Mouse (Mus musculus): Measurements from ENCODE around the gene Mfsd2b. TPM values are rescaled to one million over a fixed set of nuclear protein-coding genes. Genes with fewer than 3 reads are reported as not detected.

Mfsd2b gene
- polyA plus RNA-seq, 1 experiment from 2014 or later: 1.3 TPM

DNA sequence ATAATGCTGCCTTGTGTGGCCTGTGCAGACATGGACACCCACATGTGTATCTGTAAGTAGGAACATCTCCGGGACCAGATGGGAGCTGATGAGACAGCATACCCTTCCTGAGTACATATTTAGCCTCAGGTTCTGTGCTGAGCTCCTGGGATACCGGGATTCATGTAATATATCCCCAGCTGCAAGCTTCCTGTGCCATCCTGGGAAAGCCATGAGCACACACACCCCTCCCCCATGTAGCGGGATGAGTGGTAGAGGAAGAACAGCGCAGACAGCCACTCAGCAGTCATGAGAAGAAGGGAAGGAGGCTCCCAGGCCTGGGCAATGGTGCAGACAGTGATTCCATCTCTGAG is 9.8 kb downstream of the Mfsd2b start:
- 77% methylated on average over 4 of the region's 4 CpGs for whole genome bisulfite sequencing
- Histone ChIP-seq H3K9ac (ENCODE audit: low read depth, low read length) (no peak overlapping the region), H3K4me2 (replicated peaks; ENCODE audit: low read depth, low read length) (no peak overlapping the region), H3K4me3 (ENCODE audit: low read length) (no peak overlapping the region), H3K9me3 (ENCODE audit: control insufficient read depth, low read length) (peaks cover 3% of the 10 kb centered on the region; the same call in 1 of the 2 replicates), H3K4me1 (ENCODE audit: control insufficient read depth, insufficient read depth, low read length) (peaks cover 10% of the 10 kb centered on the region), H3K36me3 (ENCODE audit: control insufficient read depth, insufficient read depth, low read length) (no peaks in the 10 kb centered on the region), H3K27me3 (ENCODE audit: control insufficient read depth, insufficient read depth, low read length) (no peaks in the 10 kb centered on the region), H3K27ac (ENCODE audit: low read depth, low read length) (no peak overlapping the region; the same call in 1 of the 2 replicates)
- 0 out of 2 replicates have a peak, but pooled peaks have one; percentile 8 for ATAC-seq (ENCODE audit: low FRiP score, low TSS enrichment)

DNA sequence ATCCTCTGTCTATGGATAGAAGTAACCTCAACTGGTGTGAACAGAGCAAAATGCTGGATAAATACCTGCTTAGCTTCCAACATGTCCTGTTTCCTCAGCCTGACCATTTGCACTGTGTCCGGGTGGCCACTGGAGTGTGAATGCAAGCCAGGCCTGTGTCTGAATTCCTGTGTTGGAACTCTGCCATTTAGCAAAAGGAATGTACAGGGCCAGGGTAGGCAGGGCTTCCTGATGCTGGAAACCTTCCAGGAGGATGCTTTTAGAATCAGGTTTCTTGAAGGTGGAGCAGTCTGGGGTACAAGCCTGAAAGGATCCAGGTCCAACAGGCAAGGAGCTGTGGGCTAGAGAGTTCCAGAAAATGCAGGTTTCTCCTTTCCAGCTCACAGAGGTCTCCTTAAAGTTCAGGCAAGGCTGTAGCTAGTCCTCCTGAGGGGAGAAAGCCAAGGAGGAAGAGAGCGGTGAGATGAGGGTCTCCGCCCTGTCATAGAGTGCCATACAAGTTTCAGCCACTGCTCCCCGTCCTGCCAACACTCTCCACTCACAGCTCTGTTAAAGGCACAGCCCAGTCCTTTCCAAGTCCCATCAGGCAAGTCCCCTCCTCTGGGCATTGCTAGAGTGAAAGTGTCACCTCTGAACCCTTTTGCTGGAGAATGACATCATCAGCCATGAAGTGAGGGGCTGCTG is 10.4 kb downstream of the Mfsd2b start:
- no peak overlapping the region for H3K4me3 ChIP-seq (ENCODE audit: low read length)
- 51% methylated on average over 4 of the region's 4 CpGs for WGBS
- H3K4me2 ChIP-seq (replicated peaks; ENCODE audit: low read depth, low read length): no peak overlapping the region
- H3K9ac ChIP-seq (ENCODE audit: low read depth, low read length): no peak overlapping the region
- no peak overlapping the region; the same call in 1 of the 2 replicates for H3K27ac ChIP-seq (ENCODE audit: low read depth, low read length)
- H3K36me3 ChIP-seq (ENCODE audit: control insufficient read depth, insufficient read depth, low read length): no peaks in the 10 kb centered on the region
- peaks cover 10% of the 10 kb centered on the region for H3K4me1 ChIP-seq (ENCODE audit: control insufficient read depth, insufficient read depth, low read length)
- no peaks in the 10 kb centered on the region for H3K27me3 ChIP-seq (ENCODE audit: control insufficient read depth, insufficient read depth, low read length)
- peaks cover 3% of the 10 kb centered on the region; the same call in 1 of the 2 replicates for H3K9me3 ChIP-seq (ENCODE audit: control insufficient read depth, low read length)
- peak; percentile 65 for ATAC-seq (ENCODE audit: low FRiP score, low TSS enrichment)

DNA sequence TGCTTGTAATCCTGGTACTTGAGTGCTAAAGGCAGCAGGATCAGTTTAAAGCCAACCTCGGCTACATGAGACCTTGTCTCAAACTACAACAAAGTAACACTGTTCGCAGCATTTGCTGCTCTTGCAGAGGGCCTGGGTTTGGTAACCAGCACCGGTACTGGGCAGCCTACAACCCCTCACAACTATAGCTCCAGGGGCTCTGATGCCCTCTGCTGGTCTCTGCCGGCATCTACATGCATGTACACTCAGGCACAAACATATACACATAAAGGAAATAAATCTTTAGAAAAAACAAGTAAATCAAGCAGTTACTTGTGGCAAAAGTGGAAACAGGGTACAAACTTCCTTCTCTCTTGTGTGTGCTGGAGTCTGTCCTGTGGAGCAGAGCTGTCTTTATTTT is 11.5 kb downstream of the Mfsd2b start:
- no peak overlapping the region for H3K27ac ChIP-seq (ENCODE audit: low read depth, low read length)
- no peaks in the 10 kb centered on the region for H3K27me3 ChIP-seq (ENCODE audit: control insufficient read depth, insufficient read depth, low read length)
- H3K9me3 ChIP-seq (ENCODE audit: control insufficient read depth, low read length): peaks cover 3% of the 10 kb centered on the region; the same call in 1 of the 2 replicates
- H3K4me2 ChIP-seq (replicated peaks; ENCODE audit: low read depth, low read length): no peak overlapping the region
- H3K4me1 ChIP-seq (ENCODE audit: control insufficient read depth, insufficient read depth, low read length): peaks cover 10% of the 10 kb centered on the region; the same call in 1 of the 2 replicates
- H3K36me3 ChIP-seq (ENCODE audit: control insufficient read depth, insufficient read depth, low read length): no peaks in the 10 kb centered on the region
- H3K9ac ChIP-seq (ENCODE audit: low read depth, low read length): no peak overlapping the region
- WGBS: 88% methylated on average over 4 of the region's 4 CpGs
- H3K4me3 ChIP-seq (ENCODE audit: low read length): no peak overlapping the region
- no peak for ATAC-seq (ENCODE audit: low FRiP score, low TSS enrichment)

DNA sequence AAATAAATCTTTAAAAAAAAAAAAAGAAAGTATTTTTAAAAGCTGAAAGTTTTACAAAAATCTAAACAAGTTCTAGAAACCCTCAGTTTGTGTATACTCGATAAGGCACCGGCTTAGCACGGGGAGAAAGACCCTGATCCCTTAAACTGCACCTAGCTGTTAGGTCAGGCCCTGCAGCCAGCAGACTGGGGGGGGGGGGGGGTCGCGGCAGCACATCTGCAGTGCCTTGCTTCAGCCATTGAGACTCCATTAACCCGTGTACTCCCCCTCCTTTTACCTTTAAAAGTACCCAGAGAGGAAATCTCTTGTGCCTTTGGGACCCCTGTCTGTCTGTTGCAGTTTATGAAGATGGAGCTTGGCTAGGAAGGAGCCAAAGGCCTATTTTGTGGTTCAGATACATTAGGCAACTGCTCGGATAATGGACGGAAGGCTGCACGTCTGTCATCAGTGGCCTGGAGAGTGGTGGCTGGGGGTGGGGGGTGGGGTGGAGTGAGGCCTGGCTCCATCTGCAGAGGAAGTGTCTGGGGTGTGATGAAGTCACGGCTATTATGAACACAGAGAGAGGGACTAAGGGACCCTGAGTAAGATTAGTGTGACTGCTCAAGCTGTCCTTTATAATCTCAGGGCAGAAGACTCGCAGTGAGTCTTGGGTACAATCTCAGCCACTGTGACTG is 14.8 kb downstream of the Mfsd2b start:
- no peak for ATAC-seq (ENCODE audit: low FRiP score, low TSS enrichment)
- 49% methylated on average over 11 of the region's 11 CpGs for WGBS
- no peak overlapping the region for H3K27ac ChIP-seq (ENCODE audit: low read depth, low read length)

DNA sequence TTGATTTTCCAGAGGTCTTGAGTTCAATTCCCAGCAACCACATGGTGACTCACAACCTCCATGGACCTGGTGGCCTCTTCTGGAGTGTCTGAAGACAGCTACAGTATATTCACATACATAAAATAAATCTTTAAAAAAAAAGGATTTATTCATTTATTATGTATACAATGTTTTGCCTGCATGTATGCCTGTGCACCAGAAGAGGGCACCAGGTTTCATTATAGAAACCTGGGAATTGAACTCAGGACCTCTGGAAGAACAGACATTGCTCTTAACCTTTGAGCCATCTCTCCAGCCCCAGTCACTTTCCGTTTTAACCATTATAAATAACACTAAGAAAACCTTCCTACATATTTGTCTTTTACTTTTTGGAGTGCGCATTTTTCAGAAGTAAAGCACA is 17.3 kb downstream of the Mfsd2b start:
- WGBS: 88% methylated on average over 2 of the region's 2 CpGs
- no peaks in the 10 kb centered on the region for H3K4me1 ChIP-seq (ENCODE audit: control insufficient read depth, insufficient read depth, low read length)
- H3K9ac ChIP-seq (ENCODE audit: low read depth, low read length): no peak overlapping the region
- H3K27ac ChIP-seq (ENCODE audit: low read depth, low read length): no peak overlapping the region
- H3K27me3 ChIP-seq (ENCODE audit: control insufficient read depth, insufficient read depth, low read length): no peaks in the 10 kb centered on the region
- no peak overlapping the region for H3K4me2 ChIP-seq (replicated peaks; ENCODE audit: low read depth, low read length)
- no peak for ATAC-seq (ENCODE audit: low FRiP score, low TSS enrichment)
- peaks cover 8% of the 10 kb centered on the region; the same call in 1 of the 2 replicates for H3K36me3 ChIP-seq (ENCODE audit: control insufficient read depth, insufficient read depth, low read length)
- H3K9me3 ChIP-seq (ENCODE audit: control insufficient read depth, low read length): no peaks in the 10 kb centered on the region
- no peak overlapping the region for H3K4me3 ChIP-seq (ENCODE audit: low read length)

More for the DNA sequence above, 14.8 kb downstream of the Mfsd2b start:
- peaks cover 8% of the 10 kb centered on the region; the same call in 1 of the 2 replicates for H3K36me3 ChIP-seq (ENCODE audit: control insufficient read depth, insufficient read depth, low read length)
- no peak overlapping the region for H3K4me2 ChIP-seq (replicated peaks; ENCODE audit: low read depth, low read length)
- peaks cover 10% of the 10 kb centered on the region; the same call in 1 of the 2 replicates for H3K4me1 ChIP-seq (ENCODE audit: control insufficient read depth, insufficient read depth, low read length)
- H3K9ac ChIP-seq (ENCODE audit: low read depth, low read length): no peak overlapping the region
- H3K9me3 ChIP-seq (ENCODE audit: control insufficient read depth, low read length): peaks cover 3% of the 10 kb centered on the region; the same call in 1 of the 2 replicates
- no peak overlapping the region for H3K4me3 ChIP-seq (ENCODE audit: low read length)
- H3K27me3 ChIP-seq (ENCODE audit: control insufficient read depth, insufficient read depth, low read length): no peaks in the 10 kb centered on the region

DNA sequence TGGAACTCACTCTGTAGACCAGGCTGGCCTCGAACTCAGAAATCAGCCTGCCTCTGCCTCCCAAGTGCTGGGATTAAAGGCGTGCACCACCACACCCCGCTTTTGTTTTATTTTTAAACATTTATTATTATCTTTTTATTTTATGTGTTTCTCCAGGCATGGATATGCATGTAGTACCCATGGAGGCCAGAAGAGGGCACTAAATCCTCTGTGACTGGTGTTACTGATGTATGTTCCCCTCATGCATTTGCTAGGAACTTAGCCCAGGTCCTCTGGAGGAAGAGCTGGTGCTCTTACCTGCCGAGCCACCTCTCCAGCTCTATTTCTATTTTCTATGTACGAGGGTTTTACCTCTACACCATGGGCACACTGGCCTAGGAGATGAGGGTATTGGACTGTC is 18.0 kb downstream of the Mfsd2b start:
- H3K27ac ChIP-seq (ENCODE audit: low read depth, low read length): no peak overlapping the region
- H3K9me3 ChIP-seq (ENCODE audit: control insufficient read depth, low read length): no peaks in the 10 kb centered on the region
- no peaks in the 10 kb centered on the region for H3K4me1 ChIP-seq (ENCODE audit: control insufficient read depth, insufficient read depth, low read length)
- no peak overlapping the region for H3K4me3 ChIP-seq (ENCODE audit: low read length)
- 97% methylated on average over 5 of the region's 5 CpGs for WGBS
- H3K4me2 ChIP-seq (replicated peaks; ENCODE audit: low read depth, low read length): no peak overlapping the region
- no peaks in the 10 kb centered on the region for H3K27me3 ChIP-seq (ENCODE audit: control insufficient read depth, insufficient read depth, low read length)
- H3K36me3 ChIP-seq (ENCODE audit: control insufficient read depth, insufficient read depth, low read length): peaks cover 11% of the 10 kb centered on the region; the same call in 1 of the 2 replicates
- no peak overlapping the region for H3K9ac ChIP-seq (ENCODE audit: low read depth, low read length)
- ATAC-seq (ENCODE audit: low FRiP score, low TSS enrichment): no peak

DNA sequence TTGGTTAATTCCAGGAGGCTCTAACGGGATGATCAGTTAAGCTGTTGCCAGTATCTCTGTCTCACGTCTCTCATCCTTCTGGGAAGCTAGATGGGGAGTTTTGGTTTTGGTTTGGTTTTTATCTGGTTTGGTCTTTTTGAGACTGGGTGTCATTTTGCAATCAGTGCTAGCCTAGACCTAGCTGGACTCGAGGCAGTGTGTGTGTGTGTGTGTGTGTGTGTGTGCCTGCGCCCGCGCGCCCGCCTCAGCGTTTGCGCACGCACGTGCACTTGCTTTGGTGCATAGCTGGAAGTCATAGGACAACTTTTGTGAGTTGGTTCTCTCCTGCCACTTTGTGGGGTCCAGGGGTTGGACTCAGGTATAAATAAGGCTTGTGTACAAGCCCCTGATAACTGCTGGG is 30.4 kb downstream of the Mfsd2b start:
- no peaks in the 10 kb centered on the region for H3K9me3 ChIP-seq (ENCODE audit: control insufficient read depth, low read length)
- H3K27me3 ChIP-seq (ENCODE audit: control insufficient read depth, insufficient read depth, low read length): peaks cover 2% of the 10 kb centered on the region; the same call in 1 of the 2 replicates
- H3K4me3 ChIP-seq (ENCODE audit: low read length): peak overlapping the region; percentile 70
- H3K9ac ChIP-seq (ENCODE audit: low read depth, low read length): peak overlapping the region; percentile 66
- WGBS: 0% methylated on average over 12 of the region's 12 CpGs
- H3K4me1 ChIP-seq (ENCODE audit: control insufficient read depth, insufficient read depth, low read length): peaks cover 15% of the 10 kb centered on the region
- no peaks in the 10 kb centered on the region for H3K36me3 ChIP-seq (ENCODE audit: control insufficient read depth, insufficient read depth, low read length)
- H3K27ac ChIP-seq (ENCODE audit: low read depth, low read length): no peak overlapping the region; the same call in 1 of the 2 replicates
- peak overlapping the region; percentile 60 for H3K4me2 ChIP-seq (replicated peaks; ENCODE audit: low read depth, low read length)
- ATAC-seq (ENCODE audit: low FRiP score, low TSS enrichment): peak; percentile 30; the same call in 1 of the 2 replicates

DNA sequence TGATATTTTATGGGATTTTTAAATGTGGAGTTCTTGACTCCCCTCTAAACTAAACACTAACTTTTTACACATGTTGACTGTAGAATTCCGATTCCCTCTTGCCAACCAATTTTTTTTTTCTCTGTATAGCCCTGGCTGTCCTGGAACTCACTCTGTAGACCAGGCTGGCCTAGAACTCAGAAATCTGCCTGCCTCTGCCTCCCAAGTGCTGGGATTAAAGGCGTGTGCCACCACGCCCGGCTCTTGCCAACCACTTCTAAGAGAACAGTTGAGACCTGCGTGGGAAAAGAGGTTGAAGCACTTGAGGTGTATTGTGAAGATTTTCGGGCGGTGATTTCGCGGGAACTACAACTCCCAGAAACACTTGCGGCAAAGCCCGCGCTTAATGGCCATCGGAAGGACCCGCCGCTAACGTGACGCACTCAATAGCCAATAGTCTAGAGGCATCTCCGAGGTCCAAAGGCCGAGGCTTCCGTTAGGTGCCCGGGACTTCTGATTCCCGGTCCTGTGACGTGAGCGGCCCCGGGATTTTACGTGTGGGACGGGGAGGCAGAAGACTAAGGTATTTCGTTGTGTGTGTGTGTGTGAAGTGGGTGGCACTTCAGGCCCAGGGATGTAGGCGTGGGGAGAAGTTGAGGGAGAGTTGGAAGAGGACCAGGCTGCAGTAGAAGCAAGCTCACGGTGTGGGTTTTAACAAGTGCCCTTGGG is 31.1 kb downstream of the Mfsd2b start, which contains the start of gene Wdcp:
Gene Wdcp, plus strand, starts transcription at position 414 of the 708 bp plus-strand sequence.
- H3K27ac ChIP-seq (ENCODE audit: low read depth, low read length): peak within 1 kb of the TSS; percentile 67; the same call in 1 of the 2 replicates
- H3K4me1 ChIP-seq (ENCODE audit: control insufficient read depth, insufficient read depth, low read length): peaks cover 15% of the 10 kb centered on the region
- under 1% methylated on average over 30 of the region's 30 CpGs for WGBS

More for the DNA sequence above, 31.1 kb downstream of the Mfsd2b start, which contains the start of gene Wdcp:
- peak; percentile 90 for ATAC-seq (ENCODE audit: low FRiP score, low TSS enrichment)
- Histone ChIP-seq H3K27me3 (ENCODE audit: control insufficient read depth, insufficient read depth, low read length) (peaks cover 2% of the 10 kb centered on the region; the same call in 1 of the 2 replicates), H3K9ac (ENCODE audit: low read depth, low read length) (peak within 1 kb of the TSS; percentile 66), H3K36me3 (ENCODE audit: control insufficient read depth, insufficient read depth, low read length) (no peaks in the 10 kb centered on the region), H3K4me2 (replicated peaks; ENCODE audit: low read depth, low read length) (peak within 1 kb of the TSS; percentile 89), H3K9me3 (ENCODE audit: control insufficient read depth, low read length) (no peaks in the 10 kb centered on the region), H3K4me3 (ENCODE audit: low read length) (peak within 1 kb of the TSS; percentile 70)
